Mouse (Mus musculus) spleen, postnatal 36 days (tissue): ENCODE data around the gene Plekhg5.
A peak's percentile ranks its signal among the peaks of the same experiment; 100 is the strongest.

ENCODE experiments used
- DNase-seq, 2 experiments: peaks; one replicate each; pipeline ENCODE4 v3.0.0; 2022; ENCODE audit warnings: low spot score in 2 of 2, mixed read lengths in 1 of 2

The Plekhg5 gene

DNA sequence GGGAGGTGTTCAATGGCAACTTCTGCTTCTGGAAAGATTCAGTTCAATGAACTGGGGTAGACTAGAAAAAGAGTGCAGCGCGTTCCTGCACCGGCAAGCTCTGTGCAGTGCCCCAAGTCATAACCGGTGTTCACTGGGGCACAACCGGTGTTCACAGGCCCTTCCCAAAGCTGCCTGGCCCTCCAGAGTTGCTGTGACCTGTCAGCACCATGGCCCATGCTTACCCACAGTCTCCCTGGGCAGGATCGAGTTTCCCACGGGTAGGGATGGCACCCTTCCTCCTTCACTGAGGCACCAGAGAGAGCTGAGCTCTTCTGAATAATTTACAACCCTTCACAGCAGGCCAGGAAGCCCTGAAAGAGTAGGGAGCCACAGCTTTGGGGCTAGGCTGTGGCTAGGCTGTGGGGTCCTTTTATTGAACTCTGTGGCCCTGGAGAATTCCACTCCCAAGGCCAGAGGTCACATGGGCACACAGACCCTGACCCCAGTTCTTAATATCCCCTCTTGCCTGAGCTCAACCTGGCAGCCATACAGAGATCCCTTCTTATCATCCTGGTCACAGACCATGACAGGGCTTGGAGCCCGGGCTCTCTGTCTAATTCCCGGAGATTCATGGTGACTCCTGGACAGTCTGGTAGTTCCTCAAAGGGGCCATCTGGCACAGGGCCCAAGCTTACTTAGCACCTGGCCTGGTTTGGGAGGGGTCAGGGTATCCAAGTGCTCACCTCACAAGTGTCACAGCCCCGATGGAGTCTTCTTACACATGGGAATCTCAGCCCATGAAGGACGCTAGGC lies 73.9 kb downstream of the Plekhg5 start:
- DNase-seq, result no peak

- no peak for DNase-seq
Observed at GRCm38 (mm10) chr4:152150546-152150945, 78.2 kb downstream of the Plekhg5 start.

- DNase-seq, result no peak
Observed at GRCm38 (mm10) chr4:152151451-152151965, 79.2 kb downstream of the Plekhg5 start.

- DNase-seq, result peak in 1 of 2 experiments; percentile 34
Observed at GRCm38 (mm10) chr4:152151966-152152544, 79.8 kb downstream of the Plekhg5 start, which contains the start of gene Espn. Gene Espn, minus strand, starts transcription at chr4:152152371.

- DNase-seq, result peak; percentile 86 to 87
Observed at GRCm38 (mm10) chr4:152153771-152154177, 81.5 kb downstream of the Plekhg5 start.

DNA sequence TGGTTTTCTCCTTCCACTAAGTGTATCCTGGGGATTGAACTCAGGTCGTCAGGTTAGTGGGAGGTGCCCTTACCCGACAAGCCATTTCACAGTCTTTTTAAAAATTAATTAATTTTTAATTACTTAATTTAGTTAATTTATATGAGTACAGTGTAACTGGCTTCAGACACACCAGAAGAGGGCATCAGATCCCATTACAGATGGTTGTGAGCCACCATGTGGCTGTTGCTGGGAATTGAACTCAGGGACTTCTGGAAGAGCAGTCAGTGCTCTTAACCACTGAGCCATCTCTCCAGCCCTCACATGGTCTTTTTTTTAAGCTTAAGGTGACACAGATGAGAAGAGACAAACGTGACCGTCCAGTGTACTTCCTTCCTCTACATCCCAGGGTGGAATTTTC lies 82.7 kb downstream of the Plekhg5 start:
- DNase-seq, result no peak

DNA sequence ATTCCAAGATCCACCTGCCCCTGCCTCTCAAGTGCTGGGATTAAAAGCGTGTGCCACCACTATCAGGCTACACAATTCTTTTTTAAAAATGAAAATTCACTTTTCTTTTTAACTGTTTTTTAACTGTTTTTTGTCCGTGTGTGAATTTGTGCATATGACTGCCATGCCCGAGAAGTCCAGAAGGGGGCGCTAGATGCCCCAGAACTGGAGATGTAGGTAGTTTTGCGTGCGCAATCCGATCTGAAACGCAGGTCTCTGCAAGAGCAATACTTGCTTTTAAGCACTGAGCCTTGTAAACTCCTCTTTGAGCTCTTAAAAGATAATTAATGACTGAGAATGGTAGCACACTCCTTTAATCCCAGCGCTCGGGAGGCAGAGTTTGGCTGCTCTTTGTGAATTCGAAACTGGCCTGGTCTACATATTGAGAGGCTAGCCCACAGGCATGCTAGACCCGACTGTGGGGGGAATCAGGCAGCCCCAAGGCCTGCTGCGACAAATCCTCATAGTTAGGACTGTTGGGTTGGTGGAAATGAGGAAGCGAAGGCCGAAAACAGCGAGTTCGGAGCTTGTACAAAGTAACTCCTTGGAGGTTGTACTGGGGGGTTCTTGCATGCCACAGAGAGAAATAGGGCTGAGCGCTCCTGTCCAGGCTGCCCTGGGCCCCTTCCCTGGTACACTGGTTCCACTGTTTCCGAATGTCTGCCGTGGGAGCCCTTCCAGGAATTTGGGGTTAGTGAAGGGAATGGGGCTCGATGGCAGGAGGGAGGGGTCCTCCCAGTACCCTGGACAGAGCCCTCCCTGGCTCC lies 85.7 kb downstream of the Plekhg5 start:
- peak in 1 of 2 experiments; percentile 38 for DNase-seq

GRCm38 (mm10) chr4:152158585-152159284 lies 86.4 kb downstream of the Plekhg5 start, which contains the start of gene Hes2:
Gene Hes2, plus strand, starts transcription at chr4:152158867.
- DNase-seq, result no peak

DNA sequence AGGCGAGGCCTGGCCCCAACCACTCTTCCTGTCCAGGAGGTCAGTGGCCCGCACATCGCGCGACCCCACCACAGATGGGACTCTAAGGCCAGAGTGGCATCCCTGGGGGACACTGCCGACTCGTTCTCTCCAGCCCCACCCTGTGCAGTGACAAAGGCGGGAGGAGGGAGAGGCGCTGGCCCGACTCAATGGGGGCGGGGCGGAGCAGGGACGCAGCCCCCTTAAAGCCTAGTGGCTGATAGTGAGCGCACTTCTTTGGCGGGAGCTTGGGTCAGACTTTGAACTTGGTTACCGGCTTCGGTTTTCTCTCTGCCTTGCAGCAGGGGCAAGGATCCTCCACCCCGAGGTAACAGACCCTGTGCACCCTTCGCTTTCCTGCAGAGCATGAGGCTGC lies 87.0 kb downstream of the Plekhg5 start:
- no peak for DNase-seq

DNA sequence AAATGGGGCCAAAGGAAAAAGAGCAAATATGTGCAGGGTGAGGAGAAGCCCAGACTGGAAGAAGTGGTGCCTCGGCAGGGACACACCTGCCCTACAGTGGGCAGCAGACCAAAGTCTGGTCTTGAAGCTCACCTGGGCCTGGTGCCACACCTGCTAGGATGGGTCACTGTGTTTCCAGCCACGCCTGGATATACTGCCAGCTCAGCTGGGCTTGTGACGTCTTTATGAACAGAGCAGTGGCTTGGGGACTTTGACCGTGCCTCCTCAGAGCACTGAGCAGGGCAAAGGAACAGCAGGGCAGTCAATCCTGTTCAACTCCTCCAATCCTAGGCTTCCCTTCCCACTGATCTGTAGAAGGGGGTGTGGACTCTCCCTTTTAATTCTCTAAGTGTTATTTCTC lies 88.5 kb downstream of the Plekhg5 start:
- no peak for DNase-seq

DNA sequence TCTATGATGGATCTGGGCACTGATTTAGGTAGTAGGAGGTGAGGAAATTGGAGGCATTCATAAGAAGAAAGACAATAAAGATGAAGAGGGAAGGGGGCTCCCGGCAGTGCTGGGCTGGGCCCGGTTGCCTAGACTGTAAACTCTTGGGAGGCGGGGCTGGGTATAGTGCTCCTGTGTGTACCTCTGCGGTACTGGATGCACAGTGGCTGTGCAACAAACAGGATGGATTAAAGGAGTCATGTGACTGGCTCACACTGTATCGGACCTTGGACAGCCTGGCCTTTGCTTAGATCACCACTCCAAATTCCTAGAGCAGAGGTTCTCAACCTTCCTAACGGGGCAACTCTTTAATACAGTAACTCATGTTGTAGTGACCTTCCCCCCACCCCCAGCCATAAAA lies 89.3 kb downstream of the Plekhg5 start:
- DNase-seq, result no peak

GRCm38 (mm10) chr4:152162748-152163147 lies 90.5 kb downstream of the Plekhg5 start:
- DNase-seq, result no peak
